Mouse (Mus musculus): ENCODE data around the gene Lsm14a.

The Lsm14a gene

GRCm38 (mm10) chr7:34312786-34313442 lies 80.2 kb downstream of the Lsm14a start:
- peak; percentile 27 to 30 for DNase-seq (ENCODE audit: low spot score in 2 of 2)

GRCm38 (mm10) chr7:34309186-34309764 lies 83.8 kb downstream of the Lsm14a start:
- DNase-seq (ENCODE audit: low spot score in 2 of 2) = no peak

- no peak for DNase-seq (ENCODE audit: low spot score in 2 of 2)
Measured at GRCm38 (mm10) chr7:34308586-34308985, 84.5 kb downstream of the Lsm14a start.

GRCm38 (mm10) chr7:34305454-34305853 lies 87.7 kb downstream of the Lsm14a start:
- no peak for DNase-seq (ENCODE audit: low spot score in 2 of 2)

GRCm38 (mm10) chr7:34302651-34303050 lies 90.5 kb downstream of the Lsm14a start:
- DNase-seq (ENCODE audit: low spot score in 2 of 2) = no peak

GRCm38 (mm10) chr7:34301952-34302351 lies 91.2 kb downstream of the Lsm14a start:
- no peak for DNase-seq (ENCODE audit: low spot score in 2 of 2)

GRCm38 (mm10) chr7:34298818-34299217 lies 94.3 kb downstream of the Lsm14a start:
- no peak for DNase-seq (ENCODE audit: low spot score in 2 of 2)

- DNase-seq (ENCODE audit: low spot score in 2 of 2) = no peak
Measured at GRCm38 (mm10) chr7:34296124-34296523, 97.0 kb downstream of the Lsm14a start.

Data from thymus, postnatal 10 days (tissue).